Mouse (Mus musculus) kidney, postnatal 4 days (tissue): ENCODE results near the gene H2al1f.
"Not testable (repeated sequence)": the region's sequence is repeated elsewhere in the genome, so short reads cannot be mapped to it uniquely, and the experiment has no call there.

Experiments used
- DNase-seq, 2 experiments: peaks; one replicate each; pipeline ENCODE4 v3.0.0; 2021; ENCODE audit warnings: mixed read lengths in 2 of 2

H2al1f gene

DNA sequence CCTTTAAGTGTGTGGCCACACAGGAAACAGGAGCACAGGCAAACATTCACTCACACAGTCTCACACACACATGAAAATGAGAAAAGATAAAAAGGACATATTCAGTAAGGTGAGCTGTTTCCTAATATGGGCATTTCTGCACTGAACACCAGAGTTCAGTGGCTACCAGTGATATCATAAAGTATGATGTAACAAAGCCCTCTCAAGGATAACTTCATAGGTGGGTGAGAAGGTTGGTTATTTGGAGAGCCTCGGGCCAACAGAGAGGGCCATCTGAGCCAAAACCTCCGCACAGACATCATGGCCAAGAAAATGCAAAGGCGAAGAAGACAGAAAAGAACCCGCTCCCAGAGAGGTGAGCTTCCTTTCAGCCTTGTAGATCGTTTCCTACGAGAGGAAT is at the start of gene H2al1f:
Gene H2al1f, plus strand, starts transcription at position 301 of the 400 bp plus-strand sequence.
- DNase-seq = not testable (repeated sequence)

DNA sequence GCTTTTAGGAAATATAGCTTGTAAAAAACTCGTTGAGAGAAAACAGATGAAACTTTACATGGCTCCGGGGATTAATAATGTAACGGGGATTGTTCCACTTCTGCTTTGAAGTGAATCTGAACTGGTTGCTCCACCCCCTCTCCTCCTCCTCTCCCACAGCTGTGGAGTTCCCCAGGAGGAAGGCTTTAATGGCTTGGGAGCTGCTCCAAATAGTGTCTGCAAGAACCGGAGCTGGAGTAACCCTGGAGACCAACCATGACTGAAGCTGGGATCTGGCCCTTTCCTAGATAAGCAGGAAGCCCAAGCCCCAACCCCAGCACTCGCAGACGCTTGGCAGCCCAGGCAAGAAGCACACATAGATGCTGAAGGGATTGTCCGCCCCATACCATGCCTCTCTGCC is 47.2 kb upstream of the H2al1f start:
- DNase-seq = peak; percentile 45 to 61

DNA sequence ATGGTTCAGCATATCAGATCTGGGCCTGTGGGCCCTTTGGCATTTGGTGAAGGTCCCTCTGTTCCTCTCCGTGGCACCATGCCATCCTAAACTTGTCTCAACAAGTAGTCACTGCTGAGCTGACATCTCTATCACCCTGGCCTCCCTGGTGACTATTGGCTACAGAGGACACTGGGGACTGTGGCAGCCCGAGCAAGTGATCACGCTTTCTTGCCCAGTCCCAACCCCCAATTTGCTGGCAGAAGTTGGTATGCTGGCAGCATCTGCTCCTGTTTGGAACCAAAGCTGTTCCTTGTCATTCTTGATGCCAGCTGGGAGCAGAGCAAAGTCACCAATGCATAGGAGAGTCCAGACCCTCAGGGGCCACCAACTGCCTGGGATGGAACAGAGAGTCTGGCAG is 45.9 kb upstream of the H2al1f start:
- no peak for DNase-seq

DNA sequence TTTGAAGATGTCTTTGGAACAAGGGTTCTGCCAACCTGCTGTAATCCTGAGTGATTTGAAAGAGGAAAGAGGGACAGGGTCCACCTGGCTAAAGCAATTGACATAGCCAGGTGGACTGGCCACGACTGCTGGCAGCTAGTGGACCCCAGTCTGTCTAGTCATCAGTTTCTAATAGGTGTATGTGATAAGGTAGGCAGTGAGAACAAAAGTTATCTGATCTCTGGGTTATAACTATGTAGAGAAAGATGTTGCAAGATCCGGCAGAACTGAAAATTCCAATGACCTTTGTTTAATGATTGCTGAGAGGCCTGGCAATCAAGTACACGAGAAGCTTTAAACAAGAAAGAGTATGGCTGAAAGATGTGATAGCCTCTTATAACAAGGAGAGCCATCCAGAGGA is 41.8 kb upstream of the H2al1f start:
- DNase-seq = no peak

DNA sequence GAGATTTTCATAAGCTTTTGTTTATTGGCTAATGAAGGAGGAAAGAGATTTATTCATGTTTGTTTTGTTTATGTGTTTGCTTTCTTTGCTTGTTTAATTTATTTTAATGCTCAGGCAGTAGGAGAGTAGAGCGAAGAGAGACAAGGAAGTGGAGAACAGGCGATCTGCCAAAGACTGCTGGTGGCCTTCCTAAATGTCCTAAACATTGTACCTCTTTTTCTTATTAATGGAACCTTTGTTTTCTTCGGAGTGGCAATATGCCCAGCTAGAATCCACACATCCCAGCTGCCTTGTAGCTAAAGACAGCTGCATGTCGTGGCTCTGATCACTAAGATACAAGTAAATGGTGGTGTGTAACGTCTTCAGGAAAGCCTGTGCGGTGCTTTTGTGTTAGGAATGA is 37.9 kb upstream of the H2al1f start:
- DNase-seq = no peak

DNA sequence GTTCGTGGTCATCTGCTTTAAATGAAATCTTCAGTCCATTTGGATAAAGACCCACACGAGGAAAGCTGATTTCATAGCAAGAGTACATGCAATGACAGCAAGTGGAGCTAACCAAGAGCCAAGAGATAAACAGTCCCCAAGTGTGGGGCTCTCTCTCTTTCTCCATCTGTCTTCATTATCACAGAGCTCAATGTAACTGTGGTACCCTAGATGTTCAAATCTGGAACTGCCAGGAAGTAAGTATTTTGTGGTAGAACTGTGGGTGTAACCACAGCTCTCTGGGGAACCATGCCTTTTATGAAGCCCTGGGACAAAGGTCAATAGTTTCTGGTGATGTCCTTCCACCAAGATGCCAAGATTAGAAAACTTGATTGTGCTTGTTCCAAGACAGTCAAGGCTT is 34.2 kb upstream of the H2al1f start:
- DNase-seq = no peak

DNA sequence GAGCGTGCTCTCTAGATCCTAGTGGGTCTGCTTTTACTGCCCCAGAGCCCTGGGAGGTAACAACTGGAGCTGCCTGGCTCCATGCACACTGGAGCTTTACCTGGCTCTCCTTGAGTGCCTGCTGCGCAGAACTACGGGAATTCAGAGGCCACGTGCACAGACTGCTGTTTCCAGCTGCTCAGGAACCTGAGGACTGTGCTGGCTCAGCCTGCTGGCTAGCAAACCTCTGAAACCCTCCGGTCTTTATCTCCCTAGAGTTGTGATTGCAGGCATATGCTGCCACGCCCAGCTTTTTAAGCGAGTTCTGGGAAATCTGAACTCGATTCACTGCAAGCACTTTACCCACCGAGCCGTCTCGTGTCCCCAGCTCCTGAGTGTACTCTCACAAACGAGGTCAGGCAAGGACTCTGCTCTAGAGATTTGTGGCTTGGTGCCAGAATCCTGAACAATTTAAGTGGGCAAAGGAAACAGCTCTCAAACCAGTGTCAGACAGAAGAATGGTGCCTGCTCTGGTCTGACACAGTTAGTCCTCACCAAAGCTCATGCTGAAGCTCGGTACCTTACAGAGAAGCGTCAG is 26.6 kb upstream of the H2al1f start:
- DNase-seq = peak in 1 of 2 experiments; percentile 23

DNA sequence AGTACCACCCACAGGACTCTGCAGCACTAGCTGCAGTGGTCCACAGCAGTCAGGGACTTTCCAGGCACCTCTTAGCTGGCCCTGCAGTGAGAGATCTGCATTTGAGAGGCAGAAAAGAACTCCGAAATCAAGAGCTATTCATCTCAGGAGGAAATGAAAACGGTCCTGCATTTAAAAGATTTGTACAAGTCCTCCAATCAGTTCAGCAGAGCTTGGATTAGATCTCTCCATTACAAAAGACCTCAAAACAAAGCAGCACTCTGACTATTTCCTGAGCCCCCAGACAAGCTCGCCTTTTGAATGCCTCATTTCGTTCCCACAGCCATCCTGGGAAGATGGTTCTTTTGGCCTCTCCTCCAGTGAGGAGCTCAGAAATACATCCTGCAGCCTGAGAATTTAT is 25.7 kb upstream of the H2al1f start:
- no peak for DNase-seq

DNA sequence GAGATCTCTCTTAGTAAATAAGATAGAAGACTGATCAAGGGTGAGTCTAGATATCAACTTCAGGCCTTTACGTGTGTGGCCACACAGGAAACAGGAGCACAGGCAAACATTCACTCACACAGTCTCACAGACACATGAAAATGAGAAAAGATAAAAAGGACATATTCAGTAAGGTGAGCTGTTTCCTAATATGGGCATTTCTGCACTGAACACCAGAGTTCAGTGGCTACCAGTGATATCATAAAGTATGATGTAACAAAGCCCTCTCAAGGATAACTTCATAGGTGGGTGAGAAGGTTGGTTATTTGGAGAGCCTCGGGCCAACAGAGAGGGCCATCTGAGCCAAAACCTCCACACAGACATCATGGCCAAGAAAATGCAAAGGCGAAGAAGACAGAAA is 16.0 kb upstream of the H2al1f start, which contains the start of gene H2al1a:
Gene H2al1a, plus strand, starts transcription at position 301 of the 400 bp plus-strand sequence.
- not testable (repeated sequence) for DNase-seq

DNA sequence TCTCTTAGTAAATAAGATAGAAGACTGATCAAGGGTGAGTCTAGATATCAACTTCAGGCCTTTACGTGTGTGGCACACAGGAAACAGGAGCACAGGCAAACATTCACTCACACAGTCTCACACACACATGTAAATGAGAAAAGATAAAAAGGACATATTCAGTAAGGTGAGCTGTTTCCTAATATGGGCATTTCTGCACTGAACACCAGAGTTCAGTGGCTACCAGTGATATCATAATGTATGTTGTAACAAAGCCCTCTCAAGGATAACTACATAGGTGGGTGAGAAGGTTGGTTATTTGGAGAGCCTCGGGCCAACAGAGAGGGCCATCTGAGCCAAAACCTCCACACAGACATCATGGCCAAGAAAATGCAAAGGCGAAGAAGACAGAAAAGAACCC is 12.8 kb upstream of the H2al1f start, which contains the start of gene H2al1b:
Gene H2al1b, plus strand, starts transcription at position 301 of the 400 bp plus-strand sequence.
- DNase-seq = not testable (repeated sequence)

DNA sequence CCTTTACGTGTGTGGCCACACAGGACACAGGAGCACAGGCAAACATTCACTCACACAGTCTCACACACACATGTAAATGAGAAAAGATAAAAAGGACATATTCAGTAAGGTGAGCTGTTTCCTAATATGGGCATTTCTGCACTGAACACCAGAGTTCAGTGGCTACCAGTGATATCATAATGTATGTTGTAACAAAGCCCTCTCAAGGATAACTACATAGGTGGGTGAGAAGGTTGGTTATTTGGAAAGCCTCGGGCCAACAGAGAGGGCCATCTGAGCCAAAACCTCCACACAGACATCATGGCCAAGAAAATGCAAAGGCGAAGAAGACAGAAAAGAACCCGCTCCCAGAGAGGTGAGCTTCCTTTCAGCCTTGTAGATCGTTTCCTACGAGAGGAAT is 9.6 kb upstream of the H2al1f start, which contains the start of gene H2al1c:
Gene H2al1c, plus strand, starts transcription at position 301 of the 400 bp plus-strand sequence.
- DNase-seq = not testable (repeated sequence)

DNA sequence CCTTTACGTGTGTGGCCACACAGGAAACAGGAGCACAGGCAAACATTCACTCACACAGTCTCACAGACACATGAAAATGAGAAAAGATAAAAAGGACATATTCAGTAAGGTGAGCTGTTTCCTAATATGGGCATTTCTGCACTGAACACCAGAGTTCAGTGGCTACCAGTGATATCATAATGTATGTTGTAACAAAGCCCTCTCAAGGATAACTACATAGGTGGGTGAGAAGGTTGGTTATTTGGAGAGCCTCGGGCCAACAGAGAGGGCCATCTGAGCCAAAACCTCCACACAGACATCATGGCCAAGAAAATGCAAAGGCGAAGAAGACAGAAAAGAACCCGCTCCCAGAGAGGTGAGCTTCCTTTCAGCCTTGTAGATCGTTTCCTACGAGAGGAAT is 6.4 kb upstream of the H2al1f start, which contains the start of gene H2al1d:
Gene H2al1d, plus strand, starts transcription at position 301 of the 400 bp plus-strand sequence.
- DNase-seq = not testable (repeated sequence)

DNA sequence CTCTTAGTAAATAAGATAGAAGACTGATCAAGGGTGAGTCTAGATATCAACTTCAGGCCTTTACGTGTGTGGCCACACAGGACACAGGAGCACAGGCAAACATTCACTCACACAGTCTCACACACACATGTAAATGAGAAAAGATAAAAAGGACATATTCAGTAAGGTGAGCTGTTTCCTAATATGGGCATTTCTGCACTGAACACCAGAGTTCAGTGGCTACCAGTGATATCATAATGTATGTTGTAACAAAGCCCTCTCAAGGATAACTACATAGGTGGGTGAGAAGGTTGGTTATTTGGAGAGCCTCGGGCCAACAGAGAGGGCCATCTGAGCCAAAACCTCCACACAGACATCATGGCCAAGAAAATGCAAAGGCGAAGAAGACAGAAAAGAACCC is 3.3 kb upstream of the H2al1f start, which contains the start of gene H2al1e:
Gene H2al1e, plus strand, starts transcription at position 301 of the 400 bp plus-strand sequence.
- not testable (repeated sequence) for DNase-seq

DNA sequence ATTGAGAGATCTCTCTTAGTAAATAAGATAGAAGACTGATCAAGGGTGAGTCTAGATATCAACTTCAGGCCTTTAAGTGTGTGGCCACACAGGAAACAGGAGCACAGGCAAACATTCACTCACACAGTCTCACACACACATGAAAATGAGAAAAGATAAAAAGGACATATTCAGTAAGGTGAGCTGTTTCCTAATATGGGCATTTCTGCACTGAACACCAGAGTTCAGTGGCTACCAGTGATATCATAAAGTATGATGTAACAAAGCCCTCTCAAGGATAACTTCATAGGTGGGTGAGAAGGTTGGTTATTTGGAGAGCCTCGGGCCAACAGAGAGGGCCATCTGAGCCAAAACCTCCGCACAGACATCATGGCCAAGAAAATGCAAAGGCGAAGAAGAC is 3.0 kb downstream of the H2al1f start, which contains the start of gene H2al1g:
Gene H2al1g, plus strand, starts transcription at position 301 of the 400 bp plus-strand sequence.
- not testable (repeated sequence) for DNase-seq

DNA sequence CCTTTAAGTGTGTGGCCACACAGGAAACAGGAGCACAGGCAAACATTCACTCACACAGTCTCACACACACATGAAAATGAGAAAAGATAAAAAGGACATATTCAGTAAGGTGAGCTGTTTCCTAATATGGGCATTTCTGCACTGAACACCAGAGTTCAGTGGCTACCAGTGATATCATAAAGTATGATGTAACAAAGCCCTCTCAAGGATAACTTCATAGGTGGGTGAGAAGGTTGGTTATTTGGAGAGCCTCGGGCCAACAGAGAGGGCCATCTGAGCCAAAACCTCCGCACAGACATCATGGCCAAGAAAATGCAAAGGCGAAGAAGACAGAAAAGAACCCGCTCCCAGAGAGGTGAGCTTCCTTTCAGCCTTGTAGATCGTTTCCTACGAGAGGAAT is 6.2 kb downstream of the H2al1f start, which contains the start of gene H2al1h:
Gene H2al1h, plus strand, starts transcription at position 301 of the 400 bp plus-strand sequence.
- not testable (repeated sequence) for DNase-seq

DNA sequence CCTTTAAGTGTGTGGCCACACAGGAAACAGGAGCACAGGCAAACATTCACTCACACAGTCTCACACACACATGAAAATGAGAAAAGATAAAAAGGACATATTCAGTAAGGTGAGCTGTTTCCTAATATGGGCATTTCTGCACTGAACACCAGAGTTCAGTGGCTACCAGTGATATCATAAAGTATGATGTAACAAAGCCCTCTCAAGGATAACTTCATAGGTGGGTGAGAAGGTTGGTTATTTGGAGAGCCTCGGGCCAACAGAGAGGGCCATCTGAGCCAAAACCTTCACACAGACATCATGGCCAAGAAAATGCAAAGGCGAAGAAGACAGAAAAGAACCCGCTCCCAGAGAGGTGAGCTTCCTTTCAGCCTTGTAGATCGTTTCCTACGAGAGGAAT is 9.4 kb downstream of the H2al1f start, which contains the start of gene H2al1i:
Gene H2al1i, plus strand, starts transcription at position 301 of the 400 bp plus-strand sequence.
- not testable (repeated sequence) for DNase-seq

DNA sequence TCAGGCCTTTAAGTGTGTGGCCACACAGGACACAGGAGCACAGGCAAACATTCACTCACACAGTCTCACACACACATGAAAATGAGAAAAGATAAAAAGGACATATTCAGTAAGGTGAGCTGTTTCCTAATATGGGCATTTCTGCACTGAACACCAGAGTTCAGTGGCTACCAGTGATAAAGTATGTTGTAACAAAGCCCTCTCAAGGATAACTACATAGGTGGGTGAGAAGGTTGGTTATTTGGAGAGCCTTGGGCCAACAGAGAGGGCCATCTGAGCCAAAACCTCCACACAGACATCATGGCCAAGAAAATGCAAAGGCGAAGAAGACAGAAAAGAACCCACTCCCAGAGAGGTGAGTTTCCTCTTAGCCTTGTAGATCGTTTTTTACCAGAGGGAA is 12.6 kb downstream of the H2al1f start, which contains the start of gene H2al1j:
Gene H2al1j, plus strand, starts transcription at position 301 of the 400 bp plus-strand sequence.
- DNase-seq = not testable (repeated sequence)

DNA sequence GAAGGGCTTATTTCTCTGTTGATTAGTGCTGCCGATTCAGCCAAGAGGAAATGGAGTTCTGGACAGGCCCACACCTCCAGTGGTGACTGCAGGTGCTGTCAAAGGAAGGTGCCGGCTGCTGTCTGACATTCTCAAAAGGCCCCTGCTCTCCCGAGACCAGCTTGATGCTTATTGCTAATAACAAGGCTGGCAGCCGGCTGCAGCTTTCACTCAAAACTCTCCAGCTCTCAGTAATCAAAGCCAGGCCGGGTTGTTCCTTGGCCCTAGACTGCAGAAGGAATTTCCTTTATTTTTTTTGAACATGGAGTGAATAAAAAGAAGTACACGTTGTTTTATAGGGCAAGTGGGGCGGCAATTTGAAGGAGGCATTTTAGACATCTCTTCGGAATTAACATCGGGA is 30.8 kb downstream of the H2al1f start:
- no peak for DNase-seq

DNA sequence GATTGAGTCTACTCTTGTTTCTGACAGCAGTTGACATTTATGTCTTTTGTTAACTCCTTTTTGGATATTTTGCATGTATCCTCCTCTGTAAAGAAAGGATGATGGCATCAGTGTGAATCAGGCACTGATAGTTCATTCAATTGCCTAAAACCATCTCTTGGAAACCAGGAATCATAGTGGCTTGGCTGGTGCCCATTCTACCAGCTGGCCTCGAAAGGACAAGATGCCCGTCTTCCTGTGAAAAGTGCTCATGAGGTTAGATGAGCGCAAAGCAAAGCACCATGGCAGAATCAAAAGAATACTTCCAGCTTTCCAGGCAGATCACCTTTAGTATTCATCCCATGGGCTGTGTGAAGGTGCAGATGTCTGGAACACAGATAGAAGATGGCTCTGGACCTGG is 31.8 kb downstream of the H2al1f start:
- no peak for DNase-seq

DNA sequence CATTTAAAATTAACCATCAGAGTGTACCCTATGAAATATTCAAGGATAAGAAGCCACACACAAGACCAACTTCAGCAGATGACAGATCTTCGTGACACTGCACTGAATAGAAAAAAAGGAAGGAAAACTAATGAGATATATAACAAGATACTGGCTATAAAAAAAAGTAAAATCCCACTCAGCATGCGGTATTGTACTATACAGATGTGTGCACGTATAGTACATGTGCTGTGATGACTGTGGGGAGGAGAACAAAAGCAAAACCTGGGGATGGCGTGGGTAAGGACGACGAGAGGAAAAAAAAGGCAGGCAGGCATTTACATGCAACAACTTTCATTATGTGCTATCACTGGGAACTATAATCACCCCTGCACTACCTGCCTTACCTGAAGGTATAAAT is 45.9 kb downstream of the H2al1f start:
- no peak for DNase-seq

DNA sequence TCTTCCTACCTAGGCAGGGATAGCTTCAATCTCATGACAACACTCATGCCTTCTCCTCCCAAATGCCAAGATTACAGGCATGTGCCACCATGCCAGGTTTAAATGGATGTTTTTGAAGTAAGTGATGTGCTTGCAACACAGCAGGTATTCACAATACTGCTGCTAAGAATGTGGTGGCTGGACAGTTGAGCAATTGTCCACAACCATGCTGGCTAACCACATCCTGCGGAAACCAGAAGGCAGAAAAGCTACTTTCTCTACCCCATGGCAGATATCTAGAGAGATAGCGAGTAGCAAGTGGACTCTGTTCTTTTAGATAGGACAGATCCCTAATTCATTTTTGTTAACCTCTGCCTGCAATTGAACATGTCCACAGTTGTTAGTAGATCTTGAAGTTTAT is 46.3 kb downstream of the H2al1f start:
- DNase-seq = no peak

DNA sequence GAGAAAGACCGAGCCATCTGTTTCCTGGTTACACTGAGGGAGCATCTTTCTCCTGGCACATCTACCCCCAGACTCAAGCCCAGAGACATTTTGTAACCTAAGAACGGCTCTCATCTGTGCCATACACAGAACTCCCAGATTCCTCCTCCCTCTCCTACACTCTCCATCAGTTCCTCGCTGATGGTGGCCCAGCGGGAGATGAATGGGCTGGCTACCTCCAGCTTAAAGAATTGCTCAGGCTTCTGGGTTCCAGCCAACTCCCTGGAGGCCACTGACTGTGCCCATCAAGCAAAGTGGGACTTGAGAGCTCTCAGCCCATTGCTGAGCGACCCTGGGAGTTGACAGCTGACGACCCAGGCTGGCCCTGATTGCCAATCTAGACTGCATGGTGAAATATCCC is 48.9 kb downstream of the H2al1f start:
- no peak for DNase-seq
